Mouse (Mus musculus): Measurements from ENCODE around the gene Pitpnm2.

GRCm38 (mm10) chr5:124208030-124208429 lies 41.5 kb downstream of the Pitpnm2 start:
- no peak for TF ChIP-seq CTCF (IDR thresholded peaks at IDR 0.05; ENCODE audit: low read depth, low read length)
- no peak for TF ChIP-seq GATA1 (IDR thresholded peaks at IDR 0.05; ENCODE audit: borderline replicate concordance, low read length)

All from G1E (cell line).